Mouse (Mus musculus) urinary bladder, postnatal 0 days (tissue): Measurements from ENCODE around the gene Prkcsh. TPM values are rescaled to one million over a fixed set of nuclear protein-coding genes. Genes with fewer than 3 reads are reported as not detected.

Experiments
- polyA plus RNA-seq: library from polyadenylated mRNA; unstranded; fragments of >200 nt; fragmentation: Nextera tagmentation; extraction: Ambion mirVana; gene quantifications from 2 replicates; pipeline ENCODE4 v1.2.1, GENCODE M21; 2015

The Prkcsh gene
- polyA plus RNA-seq = 47.2 and 48.7 TPM in 2 replicates

DNA sequence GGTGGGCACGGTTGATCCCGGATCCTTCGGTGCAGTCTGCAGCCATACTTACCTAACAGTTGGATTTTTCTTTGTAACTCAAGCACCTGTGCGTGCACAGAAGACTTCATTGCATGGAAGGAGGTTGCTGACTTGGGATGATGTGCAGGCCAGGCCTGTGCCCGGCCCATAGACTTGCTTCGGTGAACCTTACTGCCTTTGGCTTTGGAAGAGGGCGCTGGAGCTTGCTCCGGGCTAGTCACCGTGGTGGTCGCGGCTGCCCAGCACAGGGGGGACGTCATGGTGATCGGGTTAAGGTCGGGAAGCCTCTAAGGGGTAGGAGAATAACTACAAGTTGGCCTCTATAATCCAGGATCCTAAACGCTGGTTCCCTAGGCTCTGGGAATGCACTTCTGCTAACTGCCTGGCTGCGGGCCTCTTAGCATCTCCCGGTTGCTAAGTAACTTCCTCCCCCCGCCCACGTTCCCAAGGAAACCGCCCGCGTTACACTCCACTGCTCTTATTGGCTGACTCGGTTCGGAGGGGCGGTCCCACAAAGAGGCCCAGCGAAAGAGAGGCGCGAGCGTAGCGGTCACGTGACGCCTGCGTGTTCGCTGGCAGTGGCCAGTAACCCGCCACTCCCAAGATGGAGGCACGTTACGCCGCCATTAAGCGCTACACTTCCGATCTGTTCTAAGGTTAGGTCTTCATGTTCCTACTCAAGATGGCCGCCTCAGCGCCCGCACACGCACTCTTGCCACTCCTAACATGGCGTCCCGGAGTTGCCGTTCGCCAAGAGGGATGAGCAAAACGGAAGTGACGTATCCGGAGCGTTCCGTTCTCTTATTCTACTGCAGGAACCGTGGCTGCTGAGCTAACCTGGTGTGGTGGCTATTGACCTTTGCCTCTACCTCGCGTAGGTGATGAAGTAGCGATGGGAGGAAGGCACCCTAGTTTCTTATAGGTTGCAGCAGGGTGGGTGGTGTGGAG, at the start of gene Prkcsh, which contains the start of gene Ccdc151:
TSS of gene Prkcsh (plus strand) at position 613 of the 969 bp plus-strand sequence.
TSS of gene Ccdc151 (minus strand) at position 441 of the 969 bp plus-strand sequence.

DNA sequence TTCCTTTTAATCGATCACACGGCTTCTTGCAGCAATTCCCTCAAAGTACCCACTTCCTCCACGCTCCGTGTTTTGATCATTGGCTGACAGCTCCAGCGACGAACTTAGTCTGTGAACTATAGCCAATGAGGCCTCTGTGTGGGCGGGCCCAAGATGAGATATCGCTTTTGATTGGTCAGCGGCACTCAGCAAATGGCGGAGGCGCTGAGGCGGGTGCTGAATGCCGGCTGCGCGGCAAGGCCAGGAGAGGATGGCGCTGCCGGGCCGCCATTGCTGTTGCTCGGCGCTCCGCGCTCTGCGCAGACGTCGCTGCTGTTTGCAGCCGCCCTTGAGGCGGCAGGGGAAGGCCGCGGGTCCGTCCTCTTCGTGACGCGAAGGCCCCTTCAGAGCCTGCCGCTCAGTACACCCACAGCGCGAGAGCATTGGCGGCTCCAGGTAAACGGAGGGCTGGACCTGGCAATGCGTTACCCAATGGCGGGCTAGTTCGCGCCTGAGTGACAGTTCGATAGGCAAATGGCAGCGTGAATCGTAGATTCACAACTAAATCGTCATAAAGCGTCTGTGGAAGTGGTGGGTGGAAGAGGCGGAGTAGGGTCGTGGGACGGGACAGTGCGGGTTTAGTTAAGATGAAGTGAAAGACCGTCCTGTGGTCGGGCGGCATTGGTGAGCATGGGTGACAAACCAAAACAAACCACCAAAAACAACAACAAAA, 46.9 kb upstream of the Prkcsh start, which contains the start of gene Swsap1:
TSS of gene Swsap1 (plus strand) at position 186 of the 712 bp plus-strand sequence.

DNA sequence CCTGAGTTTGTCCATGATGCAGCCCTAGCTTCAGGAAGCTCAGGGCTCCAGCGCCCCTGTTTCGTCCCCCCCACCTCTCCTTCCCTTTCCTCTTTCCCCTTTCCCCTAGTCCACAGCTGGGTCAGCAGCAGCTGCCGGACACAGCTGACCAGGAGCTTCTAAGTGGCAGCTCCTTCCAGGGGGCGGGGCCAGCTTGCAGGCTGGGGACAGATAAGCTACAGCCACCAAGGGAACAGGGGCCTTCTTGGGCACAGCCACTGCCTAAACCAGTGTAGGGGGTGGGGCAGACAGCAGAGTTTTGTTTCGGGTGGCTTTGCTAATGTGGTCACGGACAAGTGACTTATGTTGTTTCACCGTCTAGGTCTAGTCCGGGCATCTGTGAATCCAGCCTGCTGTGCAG, 39.2 kb upstream of the Prkcsh start, which contains the start of gene Epor:
TSS of gene Epor (minus strand) at position 90 of the 400 bp plus-strand sequence.

DNA sequence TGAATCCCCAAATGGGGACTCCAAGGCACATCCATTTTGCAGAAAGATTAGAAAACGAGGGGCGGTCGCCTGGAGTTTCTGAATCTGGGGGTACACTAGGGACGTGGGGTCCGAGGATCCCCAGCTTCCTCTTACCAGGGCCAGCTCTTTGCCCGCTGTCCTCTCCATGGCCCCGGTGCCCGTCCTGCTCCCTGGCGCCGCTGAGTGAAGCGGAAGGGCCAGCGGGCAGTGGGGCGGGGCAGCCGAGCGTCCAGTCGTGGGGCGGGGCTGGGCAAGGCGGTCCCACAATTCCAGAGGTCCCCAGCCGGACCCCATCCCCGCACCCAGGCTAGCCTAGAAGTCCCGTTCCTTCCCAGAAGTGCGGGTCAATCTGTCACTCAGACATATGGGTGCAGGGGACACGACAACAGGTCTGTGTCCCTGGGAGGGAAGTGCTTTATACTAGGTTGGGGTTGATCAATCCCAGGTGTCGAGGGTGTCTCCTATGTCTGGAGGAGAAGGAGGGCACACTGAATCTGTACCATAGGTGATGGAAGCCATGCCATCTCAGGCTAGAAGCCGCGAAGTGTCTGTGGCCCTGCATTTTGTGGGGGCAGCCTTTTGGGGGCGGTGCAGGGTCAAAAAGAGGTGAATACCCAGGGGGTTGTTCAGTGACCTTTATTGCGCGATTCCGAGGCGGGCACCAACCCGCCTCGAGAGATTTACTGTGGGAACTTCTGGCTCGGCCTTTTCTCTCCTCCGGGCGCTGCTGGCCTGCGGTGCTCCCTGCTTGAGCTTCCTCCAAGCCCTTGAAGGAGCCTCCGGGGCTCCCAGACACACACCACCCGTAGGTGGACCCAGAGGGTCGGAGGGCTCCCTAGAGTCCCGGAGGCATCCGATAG, 13.1 kb upstream of the Prkcsh start, which contains the start of gene Rgl3:
TSS of gene Rgl3 (minus strand) at position 217 of the 881 bp plus-strand sequence.

DNA sequence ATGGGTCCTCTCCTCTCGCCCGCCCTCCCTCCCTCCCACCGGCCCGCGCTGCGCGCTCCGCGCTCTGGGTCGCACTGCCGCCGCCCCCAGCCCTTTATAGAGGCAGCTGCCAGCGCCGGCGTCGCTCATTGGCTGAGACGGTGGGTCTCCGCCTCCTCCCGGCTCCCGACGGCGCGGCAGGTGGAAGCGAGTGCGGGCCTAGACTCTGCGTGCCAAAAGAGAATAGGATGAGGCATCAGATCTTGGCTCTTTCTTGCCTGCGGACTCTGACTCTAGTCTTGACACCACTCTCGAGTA, 49.3 kb downstream of the Prkcsh start, which contains the start of gene Elavl3:
TSS of gene Elavl3 (minus strand) at position 66 of the 297 bp plus-strand sequence.

Other genes with a start within 250 kb of the Prkcsh start
- gene Spc24, start 242.5 kb upstream of the Prkcsh start, polyA plus RNA-seq = 19.5 and 26.9 TPM in 2 replicates
- gene Kank2, start 204.1 kb upstream of the Prkcsh start, polyA plus RNA-seq = 25.4 and 28.8 TPM in 2 replicates
- 0.44 and 0.45 TPM in 2 replicates for gene Angptl8, start 167.3 kb upstream of the Prkcsh start, polyA plus RNA-seq
- gene Dock6, start 150.2 kb upstream of the Prkcsh start, polyA plus RNA-seq = 22.3 and 25.4 TPM in 2 replicates
- gene Rab3d, start 84.6 kb upstream of the Prkcsh start, polyA plus RNA-seq = 25.2 and 33.9 TPM in 2 replicates
- 1.6 and 2.0 TPM in 2 replicates for gene Ccdc159, start 75.3 kb upstream of the Prkcsh start, polyA plus RNA-seq
- gene Tmem205, start 75.2 kb upstream of the Prkcsh start, polyA plus RNA-seq = 68.5 and 78.3 TPM in 2 replicates
- 4.0 and 4.3 TPM in 2 replicates for gene Plppr2, start 65.8 kb upstream of the Prkcsh start, polyA plus RNA-seq
- gene Swsap1, start 47.1 kb upstream of the Prkcsh start, polyA plus RNA-seq = 3.4 TPM in 2 replicates
- 2.1 and 2.6 TPM in 2 replicates for gene Epor, start 39.3 kb upstream of the Prkcsh start, polyA plus RNA-seq
- 2.9 and 4.9 TPM in 2 replicates for gene Rgl3, start 13.4 kb upstream of the Prkcsh start, polyA plus RNA-seq
- not detected in 2 replicates for gene Ccdc151, start 172 bp upstream of the Prkcsh start, polyA plus RNA-seq
- 0.05 TPM in 1 of 2 replicates, not detected in the other for gene Elavl3, start 49.2 kb downstream of the Prkcsh start, polyA plus RNA-seq
- not detected in 2 replicates for gene Gm49318, start 68.5 kb downstream of the Prkcsh start, polyA plus RNA-seq
- 6.1 and 8.0 TPM in 2 replicates for gene Zfp653, start 68.6 kb downstream of the Prkcsh start, polyA plus RNA-seq
- 39.5 and 42.3 TPM in 2 replicates for gene Ecsit, start 82.6 kb downstream of the Prkcsh start, polyA plus RNA-seq
- gene Cnn1, start 96.4 kb downstream of the Prkcsh start, polyA plus RNA-seq = 4,929 and 6,173 TPM in 2 replicates
- 93.8 and 101 TPM in 2 replicates for gene Elof1, start 114.4 kb downstream of the Prkcsh start, polyA plus RNA-seq
- 9.1 and 9.8 TPM in 2 replicates for gene Acp5, start 132.9 kb downstream of the Prkcsh start, polyA plus RNA-seq
- gene Pigyl, start 154.0 kb downstream of the Prkcsh start, polyA plus RNA-seq = 85.8 and 88.4 TPM in 2 replicates
- gene Zfp872, start 185.3 kb downstream of the Prkcsh start, polyA plus RNA-seq = 0.13 and 0.28 TPM in 2 replicates
- 27.7 and 30.7 TPM in 2 replicates for gene Zfp809, start 222.9 kb downstream of the Prkcsh start, polyA plus RNA-seq